Mouse (Mus musculus) heart, adult 2 months (tissue): ENCODE results near the gene Scarb1. TPM values are rescaled to one million over a fixed set of nuclear protein-coding genes. Genes with fewer than 3 reads are reported as not detected.

Experiments used
- DNase-seq, 2 experiments: peaks; one replicate each; pipeline ENCODE4 v3.0.0; 2021
- H3K27ac ChIP-seq: fragments of 200-600 bp; 2 replicates; pipeline ENCODE4 v1.8.1; 2022
- H3K27me3 ChIP-seq: fragments of 200-500 bp; 2 replicates; pipeline ENCODE4 v1.6.1; 2012; ENCODE audit warnings: mild to moderate bottlenecking, low read length, inconsistent platforms, mixed read lengths; ENCODE audit not compliant: control insufficient read depth, insufficient read depth
- H3K36me3 ChIP-seq: fragments of 200-500 bp; 2 replicates; pipeline ENCODE4 v1.6.1; 2012; ENCODE audit warnings: low read length, inconsistent platforms; ENCODE audit not compliant: control insufficient read depth, insufficient read depth
- H3K4me1 ChIP-seq: fragments of 200-500 bp; 2 replicates; pipeline ENCODE4 v1.6.1; 2011; ENCODE audit warnings: low read length; ENCODE audit not compliant: control insufficient read depth, insufficient read depth
- H3K4me3 ChIP-seq: fragments of 200-600 bp; 2 replicates; pipeline ENCODE4 v1.8.1; 2022
- H3K79me2 ChIP-seq: fragments of 200-500 bp; replicated peaks from 2 replicates; pipeline ENCODE4 v1.6.1; 2012; ENCODE audit warnings: mild to moderate bottlenecking, inconsistent platforms, low read length, moderate library complexity, mixed read lengths; ENCODE audit not compliant: control insufficient read depth, insufficient read depth
- H3K9ac ChIP-seq: fragments of 200-500 bp; 2 replicates; pipeline ENCODE4 v1.6.1; 2012; ENCODE audit warnings: low read depth, mild to moderate bottlenecking, control low read depth, inconsistent platforms, low read length, mixed read lengths
- CTCF ChIP-seq: fragments of 200-600 bp; IDR thresholded peaks from 2 replicates; pipeline ENCODE4 v1.8.1; 2022; ENCODE audit warnings: antibody characterized with exemption, mild to moderate bottlenecking, moderate library complexity
- EP300 ChIP-seq: fragments of 200-500 bp; IDR thresholded peaks from 2 replicates; pipeline ENCODE4 v1.6.1; 2011; ENCODE audit warnings: low read depth, low read length, control low read depth; ENCODE audit not compliant: insufficient read depth
- POLR2A ChIP-seq: fragments of 200-500 bp; IDR thresholded peaks from 2 replicates; pipeline ENCODE4 v1.6.1; 2011; ENCODE audit warnings: mild to moderate bottlenecking, low read depth, low read length, control low read depth; ENCODE audit not compliant: insufficient read depth
- WGBS: fragments of 180-500 bp; shearing (Covaris S2); methylation state at CpG from one replicate; pipeline ENCODE4 v1.1.7; 2018; 5-methylcytosine and 5-hydroxymethylcytosine counted together
- intact Hi-C: fragments of 180-260 bp; cut with DNase I; formaldehyde crosslinking; loops from one replicate; pipeline ENCODE4 v1.15.1; 2025
- polyA plus RNA-seq: library from polyadenylated mRNA; depleted of rRNA; stranded (reverse); fragments of >200 nt; gene quantifications from 2 replicates; pipeline ENCODE4 v1.2.3, GENCODE M21; 2012
- total RNA-seq, 2 experiments: library from RNA; stranded (reverse); gene quantifications; 2 replicates each; pipeline ENCODE4 v1.2.3; 2021

The Scarb1 gene
- total and polyA plus RNA-seq, 3 experiments = 23.6 to 55.5 (median 27.8) TPM

GRCm38 (mm10) chr5:125303055-125303454, 37.8 kb downstream of the Scarb1 start:
- Histone ChIP-seq H3K79me2 (no peaks in the 10 kb centered on the region), H3K36me3 (no peaks in the 10 kb centered on the region; the same call in 1 of the 2 replicates), H3K27me3 (no peaks in the 10 kb centered on the region), H3K4me3 (no peak overlapping the region), H3K27ac (no peak overlapping the region), H3K9ac (no peak overlapping the region), H3K4me1 (peaks cover 2% of the 10 kb centered on the region; the same call in 1 of the 2 replicates)
- DNase-seq = no peak
- 94% methylated on average over 6 of the region's 6 CpGs for WGBS
- TF ChIP-seq POLR2A = no peak
- no peak for TF ChIP-seq CTCF
- no peak for TF ChIP-seq EP300
- intact Hi-C loops = loop anchor here (5.0 kb wide), 1 partner anchor 39 kb away; the partner anchor contains the start of gene Scarb1

- Histone ChIP-seq H3K27ac (no peak overlapping the region), H3K4me1 (no peaks in the 10 kb centered on the region; the same call in 1 of the 2 replicates), H3K36me3 (no peaks in the 10 kb centered on the region; the same call in 1 of the 2 replicates), H3K4me3 (no peak overlapping the region), H3K9ac (no peak overlapping the region), H3K27me3 (no peaks in the 10 kb centered on the region), H3K79me2 (no peaks in the 10 kb centered on the region)
- no peak for DNase-seq
- intact Hi-C loops = loop anchor here (1.0 kb wide), 1 partner anchor 21 kb away; no protein-coding TSS in a partner anchor
- WGBS = 53% methylated on average over 9 of the region's 9 CpGs
- TF ChIP-seq CTCF = no peak
- no peak for TF ChIP-seq POLR2A
- TF ChIP-seq EP300 = peak; percentile 40; the same call in 1 of the 2 replicates
Measured at GRCm38 (mm10) chr5:125298234-125298633, 42.7 kb downstream of the Scarb1 start.

GRCm38 (mm10) chr5:125297171-125297570, 43.7 kb downstream of the Scarb1 start:
- 97% methylated on average over 7 of the region's 7 CpGs for WGBS
- intact Hi-C loops = no loop called here
- DNase-seq = no peak
- no peak overlapping the region for H3K4me3 ChIP-seq
- H3K36me3 ChIP-seq = no peaks in the 10 kb centered on the region; the same call in 1 of the 2 replicates
- H3K9ac ChIP-seq = no peak overlapping the region
- no peaks in the 10 kb centered on the region for H3K27me3 ChIP-seq
- no peak overlapping the region for H3K27ac ChIP-seq
- TF ChIP-seq CTCF (no peak), EP300 (no peak), POLR2A (no peak)
- no peaks in the 10 kb centered on the region; the same call in 1 of the 2 replicates for H3K4me1 ChIP-seq
- H3K79me2 ChIP-seq = no peaks in the 10 kb centered on the region

GRCm38 (mm10) chr5:125292951-125293350, 47.9 kb downstream of the Scarb1 start:
- Histone ChIP-seq H3K27me3 (no peaks in the 10 kb centered on the region), H3K79me2 (no peaks in the 10 kb centered on the region), H3K27ac (no peak overlapping the region), H3K4me1 (no peaks in the 10 kb centered on the region), H3K4me3 (no peak overlapping the region), H3K36me3 (no peaks in the 10 kb centered on the region), H3K9ac (no peak overlapping the region)
- TF ChIP-seq POLR2A = no peak
- DNase-seq = no peak
- 77% methylated on average over 7 of the region's 7 CpGs for WGBS
- intact Hi-C loops = no loop called here

GRCm38 (mm10) chr5:125291895-125292294, 49.0 kb downstream of the Scarb1 start:
- no peak for TF ChIP-seq POLR2A
- TF ChIP-seq EP300 = no peak
- TF ChIP-seq CTCF = no peak
- H3K27me3 ChIP-seq = no peaks in the 10 kb centered on the region
- no peaks in the 10 kb centered on the region for H3K36me3 ChIP-seq
- H3K4me1 ChIP-seq = no peaks in the 10 kb centered on the region
- 77% methylated on average over 8 of the region's 8 CpGs for WGBS
- DNase-seq = no peak
- no peak overlapping the region for H3K27ac ChIP-seq
- H3K79me2 ChIP-seq = no peaks in the 10 kb centered on the region
- intact Hi-C loops = no loop called here
- no peak overlapping the region for H3K4me3 ChIP-seq
- H3K9ac ChIP-seq = no peak overlapping the region

GRCm38 (mm10) chr5:125291387-125291786, 49.5 kb downstream of the Scarb1 start:
- no peaks in the 10 kb centered on the region for H3K79me2 ChIP-seq
- H3K9ac ChIP-seq = no peak overlapping the region
- intact Hi-C loops = no loop called here
- no peaks in the 10 kb centered on the region for H3K36me3 ChIP-seq
- no peak overlapping the region for H3K4me3 ChIP-seq
- H3K27me3 ChIP-seq = no peaks in the 10 kb centered on the region
- no peak for TF ChIP-seq POLR2A
- TF ChIP-seq CTCF = no peak
- no peak for TF ChIP-seq EP300
- H3K4me1 ChIP-seq = no peaks in the 10 kb centered on the region
- DNase-seq = no peak
- H3K27ac ChIP-seq = no peak overlapping the region
- 85% methylated on average over 10 of the region's 10 CpGs for WGBS

- H3K27ac ChIP-seq = no peak overlapping the region
- 96% methylated on average over 9 of the region's 9 CpGs for WGBS
- no peaks in the 10 kb centered on the region; the same call in 1 of the 2 replicates for H3K4me1 ChIP-seq
- H3K4me3 ChIP-seq = no peak overlapping the region
- no peaks in the 10 kb centered on the region for H3K79me2 ChIP-seq
- H3K36me3 ChIP-seq = no peaks in the 10 kb centered on the region
- no peak for DNase-seq
- no peak overlapping the region for H3K9ac ChIP-seq
- TF ChIP-seq EP300 (no peak), CTCF (no peak), POLR2A (no peak)
- intact Hi-C loops = no loop called here
- no peaks in the 10 kb centered on the region for H3K27me3 ChIP-seq
Measured at GRCm38 (mm10) chr5:125287053-125287655, 53.7 kb downstream of the Scarb1 start.
